Mouse (Mus musculus) spleen, postnatal 14 days (tissue): ENCODE results near the gene Rasgef1c.

ENCODE experiments used
- DNase-seq, 2 experiments: peaks; one replicate each; pipeline ENCODE4 v3.0.0; 2021 to 2022; ENCODE audit warnings: low spot score in 2 of 2

Rasgef1c gene

DNA sequence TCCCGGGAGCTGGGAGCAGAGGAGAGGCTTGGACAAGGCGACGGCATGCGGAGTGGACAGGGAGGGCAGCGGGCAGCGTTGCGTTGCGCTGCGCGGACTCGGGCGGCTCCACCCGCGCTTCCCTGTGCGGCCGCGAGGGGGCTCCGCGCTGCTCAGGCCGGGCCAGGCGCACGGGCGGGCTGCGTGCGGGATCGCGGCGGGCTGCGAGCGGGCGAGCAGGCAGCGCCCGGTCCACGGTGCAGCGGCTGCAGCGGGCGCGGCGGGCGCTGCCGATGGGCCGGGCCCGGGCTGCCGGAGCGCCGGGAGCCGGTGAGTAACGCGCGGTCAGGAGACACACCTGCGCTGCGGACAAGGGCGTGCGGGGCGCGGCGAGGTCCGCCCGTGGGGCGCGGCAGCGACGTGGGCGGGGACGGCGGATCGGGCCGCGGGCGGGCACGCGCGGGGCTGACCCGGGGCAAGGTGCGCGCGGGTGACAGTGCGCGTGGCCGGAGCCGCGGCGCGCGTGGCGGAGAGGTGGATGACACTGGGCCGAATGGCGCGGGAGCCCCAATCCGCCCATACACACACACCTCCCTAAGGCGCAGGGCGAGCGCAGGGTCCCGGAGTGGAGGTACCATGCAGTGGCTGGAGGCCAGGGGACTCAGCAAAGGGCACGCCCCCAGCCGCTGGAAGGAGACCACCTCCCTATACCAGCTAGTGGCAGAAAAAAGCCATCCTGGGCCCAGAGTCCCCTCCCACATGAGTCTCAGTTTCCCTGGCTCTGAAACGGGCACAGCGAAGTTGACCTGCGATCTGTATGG is at the start of gene Rasgef1c:
TSS of gene Rasgef1c (plus strand) at position 177 of the 800 bp plus-strand sequence.
- DNase-seq, result peak; percentile 37 to 56

DNA sequence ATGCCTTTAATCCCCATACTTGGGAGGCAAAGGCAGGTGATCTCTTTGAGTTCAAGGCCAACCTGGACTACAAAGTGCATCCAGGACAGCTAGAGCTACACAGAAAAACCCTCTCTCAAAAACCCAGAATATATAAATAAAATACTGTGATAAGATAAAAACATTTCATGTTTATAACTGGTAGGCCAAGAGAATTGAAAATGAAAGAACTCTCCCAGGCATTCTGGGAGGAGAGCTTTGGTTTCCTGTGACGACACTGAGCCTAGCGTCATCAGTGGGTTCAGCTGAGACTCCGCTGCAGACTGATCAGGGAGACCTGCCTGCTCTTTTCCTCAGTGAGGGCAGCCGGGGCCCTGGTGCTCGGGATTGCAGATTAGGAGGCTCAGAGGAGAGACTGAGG is 46.5 kb upstream of the Rasgef1c start:
- DNase-seq, result no peak

DNA sequence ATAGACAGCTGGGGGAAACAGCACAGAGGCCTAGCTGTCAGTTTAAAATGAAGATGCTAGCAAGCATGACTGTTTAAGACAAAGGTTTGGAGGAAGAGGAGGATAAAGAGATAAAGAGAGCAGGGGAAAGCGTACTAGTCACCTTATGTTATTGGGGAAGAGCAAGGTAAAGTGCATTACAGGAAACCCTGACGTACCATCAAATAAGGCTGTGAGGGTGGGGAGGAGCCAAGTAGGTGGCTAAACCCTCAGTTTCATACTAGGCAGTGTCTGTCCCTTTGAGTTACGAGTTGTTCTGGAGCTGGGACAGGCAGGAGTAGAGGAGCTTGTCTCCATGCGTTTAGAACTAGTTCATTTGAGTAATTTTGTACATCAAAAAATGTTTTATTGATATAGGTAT is 40.5 kb upstream of the Rasgef1c start:
- DNase-seq, result no peak

GRCm38 (mm10) chr11:49863926-49864325 is 37.7 kb upstream of the Rasgef1c start:
- no peak for DNase-seq

- DNase-seq, result no peak
Observed at GRCm38 (mm10) chr11:49867320-49867719, 34.3 kb upstream of the Rasgef1c start.

GRCm38 (mm10) chr11:49869762-49870161 is 31.9 kb upstream of the Rasgef1c start:
- DNase-seq, result peak in 1 of 2 experiments; percentile 52

DNA sequence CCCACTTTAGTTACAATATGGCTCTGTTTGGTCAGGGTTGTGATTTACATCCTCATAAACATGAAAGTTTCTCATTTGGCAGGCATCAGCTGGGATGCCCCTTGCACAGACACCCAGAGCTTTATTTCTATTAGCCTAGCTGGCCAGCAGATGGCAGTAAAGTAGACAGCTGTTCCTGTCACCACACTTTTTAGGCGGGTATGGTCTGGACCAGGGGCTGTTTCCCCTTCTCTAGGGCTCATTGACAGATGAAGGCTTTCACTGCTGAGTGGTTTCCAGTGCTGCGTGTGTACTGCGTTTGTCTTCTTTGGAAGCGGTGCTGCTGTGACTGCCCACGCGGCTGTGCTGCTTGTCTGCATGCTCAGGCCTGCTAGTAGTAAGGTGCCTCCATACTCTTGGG is 29.7 kb upstream of the Rasgef1c start:
- peak in 1 of 2 experiments; percentile 31 for DNase-seq

DNA sequence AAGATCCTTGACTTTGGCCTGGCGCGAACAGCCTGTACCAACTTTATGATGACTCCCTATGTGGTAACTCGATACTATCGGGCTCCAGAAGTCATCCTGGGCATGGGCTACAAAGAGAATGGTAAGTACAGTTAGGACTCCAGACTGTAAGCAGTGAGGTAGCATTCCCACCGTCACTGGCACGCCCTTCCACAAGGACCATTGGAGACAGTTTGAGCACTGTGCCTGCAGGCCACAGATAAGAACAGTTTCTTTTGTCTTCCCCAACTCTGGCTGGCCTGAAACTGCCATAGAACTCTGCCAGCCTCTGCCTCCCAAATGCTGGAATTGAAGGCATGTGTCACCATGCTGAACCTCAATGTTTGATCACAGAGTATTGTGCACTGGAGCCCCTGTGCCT is 28.9 kb upstream of the Rasgef1c start:
- no peak for DNase-seq

DNA sequence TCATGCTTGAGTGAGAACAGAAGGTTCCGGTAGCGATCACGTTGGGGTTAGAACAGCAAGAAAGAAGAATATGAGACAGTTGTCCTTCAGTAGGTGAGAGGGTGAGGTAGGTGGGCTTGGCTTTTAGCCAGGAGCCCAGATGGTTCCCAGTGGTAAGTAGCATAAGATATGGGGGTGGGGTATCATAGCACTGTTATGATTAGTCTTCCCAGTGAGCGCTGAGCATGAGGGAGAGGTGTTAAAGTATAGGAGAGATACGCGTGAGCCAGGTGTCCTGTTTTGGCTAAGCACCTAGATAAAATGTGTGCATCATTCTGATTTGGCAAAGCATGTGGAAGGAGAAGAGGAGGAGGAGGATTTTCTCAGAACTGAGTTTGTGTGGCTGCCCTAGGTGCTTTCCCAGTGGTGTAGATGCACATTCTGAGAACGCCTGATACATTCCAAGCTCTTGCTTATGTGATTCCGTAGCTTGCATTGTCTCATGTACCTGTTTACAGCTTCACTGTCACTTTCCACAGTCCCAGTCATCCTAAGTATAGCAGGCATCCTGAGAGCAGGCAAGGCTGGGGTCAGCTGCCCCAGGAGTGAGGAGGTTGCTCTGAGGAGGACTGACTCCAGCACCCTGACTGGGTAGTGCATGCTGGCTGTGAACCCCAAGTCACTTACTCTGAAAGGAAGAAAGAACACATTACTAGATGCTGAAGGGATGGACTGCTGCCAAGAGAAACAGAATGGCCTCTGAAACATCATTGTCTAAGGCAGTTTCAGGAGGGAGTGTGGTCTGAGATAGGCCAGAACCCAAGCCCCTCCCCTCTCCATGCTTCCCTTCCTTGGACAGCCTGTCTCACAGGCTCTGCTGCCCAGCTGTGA is 24.5 kb upstream of the Rasgef1c start:
- no peak for DNase-seq

DNA sequence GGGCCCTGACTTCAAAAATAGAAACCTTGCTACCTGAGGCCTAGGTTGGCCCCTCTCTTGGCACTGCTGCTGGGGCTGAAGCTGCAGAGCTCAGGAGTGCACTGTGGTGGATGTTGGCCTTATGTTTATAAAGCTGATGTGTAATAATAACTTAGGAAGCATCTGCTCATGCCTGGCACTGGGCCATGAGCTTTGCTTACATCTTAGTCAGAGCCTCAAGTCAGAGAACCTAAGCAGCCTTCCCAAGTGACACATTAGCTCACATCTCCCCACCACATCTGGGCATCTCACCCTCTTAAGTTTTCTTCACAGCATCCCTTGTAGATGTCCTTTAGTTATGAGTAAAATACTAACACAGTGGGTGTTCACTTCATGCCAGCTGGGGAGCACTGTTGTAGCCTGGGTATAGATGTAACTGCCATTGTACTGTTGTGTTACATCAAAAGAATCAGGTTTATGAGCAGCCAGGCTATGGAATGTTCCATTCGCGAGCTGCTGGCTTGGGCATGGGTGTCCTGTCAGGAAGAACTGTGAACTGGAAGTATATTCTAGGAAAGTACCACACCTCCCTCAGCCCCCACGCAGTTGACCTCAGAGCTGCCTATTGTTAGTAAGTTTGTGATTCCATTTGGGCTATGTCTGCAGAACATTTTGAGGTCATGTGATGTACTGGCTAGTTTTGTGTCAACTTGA is 21.5 kb upstream of the Rasgef1c start:
- no peak for DNase-seq

GRCm38 (mm10) chr11:49883394-49883793 is 18.2 kb upstream of the Rasgef1c start:
- DNase-seq, result no peak

GRCm38 (mm10) chr11:49888469-49888868 is 13.2 kb upstream of the Rasgef1c start:
- DNase-seq, result no peak

DNA sequence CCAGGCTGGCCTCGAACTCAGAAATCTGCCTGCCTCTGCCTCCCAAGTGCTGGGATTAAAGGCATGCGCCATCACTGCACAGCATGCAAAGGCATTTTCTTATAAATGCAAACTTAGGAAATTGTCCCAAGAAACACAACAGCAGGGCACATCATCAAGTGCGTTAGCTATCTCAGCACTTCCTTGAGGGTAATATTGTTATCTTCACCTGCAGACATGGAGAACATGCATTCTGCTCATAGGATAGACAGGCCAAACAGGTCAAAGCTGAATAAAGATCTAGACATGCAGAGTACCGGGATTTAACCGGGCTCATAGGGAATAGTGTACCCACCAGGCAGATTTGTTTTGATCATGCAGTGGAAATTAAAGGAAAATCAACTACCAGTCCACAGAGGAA is 9.6 kb upstream of the Rasgef1c start:
- no peak for DNase-seq

GRCm38 (mm10) chr11:49893806-49894205 is 7.8 kb upstream of the Rasgef1c start:
- no peak for DNase-seq

DNA sequence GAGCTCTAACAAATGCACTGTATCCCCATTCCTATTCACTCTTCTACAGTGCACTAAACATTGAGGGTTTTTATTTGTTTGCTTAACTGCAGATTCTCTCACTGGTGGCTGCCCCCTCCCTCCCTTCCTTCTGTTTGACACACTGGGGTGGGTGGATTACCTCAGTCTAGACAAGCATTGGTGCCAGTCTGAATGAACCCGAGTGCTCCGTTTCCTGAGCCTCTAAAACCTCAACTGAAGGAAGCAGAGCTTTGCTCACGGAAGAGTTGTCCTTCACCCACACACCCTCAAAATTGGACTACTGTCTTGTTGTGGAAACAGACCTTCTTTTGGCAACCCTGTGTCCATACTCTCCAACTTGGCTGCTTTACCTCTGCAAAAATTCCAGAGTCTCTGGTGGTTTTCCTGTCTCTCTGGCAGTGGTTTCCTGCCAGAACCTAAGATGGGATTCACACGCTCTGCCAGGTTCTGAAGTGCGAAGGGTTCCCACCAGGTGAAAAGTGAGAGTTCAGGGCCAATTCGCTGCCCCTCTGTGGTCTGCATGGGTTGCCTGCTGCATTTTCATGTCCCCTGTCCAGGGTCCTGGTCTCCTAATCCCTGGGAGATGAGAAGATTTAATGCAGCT is 5.6 kb upstream of the Rasgef1c start:
- DNase-seq, result no peak

GRCm38 (mm10) chr11:49900043-49900442 is 1.6 kb upstream of the Rasgef1c start:
- no peak for DNase-seq

- no peak for DNase-seq
Observed at GRCm38 (mm10) chr11:49900962-49901658, 525 bp upstream of the Rasgef1c start.

DNA sequence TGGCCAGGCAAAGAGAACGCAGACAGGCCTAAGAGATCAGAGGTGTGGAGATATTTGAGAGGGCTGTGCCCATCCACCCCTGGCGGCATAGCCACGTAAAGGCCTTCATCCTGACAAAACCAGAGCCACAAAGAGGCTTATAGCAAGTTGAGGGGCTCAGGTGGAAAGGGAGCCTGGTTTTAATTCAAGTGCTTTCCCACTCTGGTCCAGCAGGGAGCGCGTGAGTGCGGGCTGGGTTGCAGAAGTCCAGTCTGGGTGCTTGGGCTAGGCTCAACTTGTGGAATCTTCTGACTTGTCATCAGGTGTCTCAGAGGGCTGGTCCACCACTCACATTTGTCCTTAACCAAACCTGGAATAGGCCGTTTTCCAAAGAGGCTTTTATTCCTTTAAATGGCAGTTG is 1.7 kb downstream of the Rasgef1c start:
- DNase-seq, result peak; percentile 37 to 67

GRCm38 (mm10) chr11:49918521-49919180 is 17.0 kb downstream of the Rasgef1c start:
- peak in 1 of 2 experiments; percentile 8 for DNase-seq

DNA sequence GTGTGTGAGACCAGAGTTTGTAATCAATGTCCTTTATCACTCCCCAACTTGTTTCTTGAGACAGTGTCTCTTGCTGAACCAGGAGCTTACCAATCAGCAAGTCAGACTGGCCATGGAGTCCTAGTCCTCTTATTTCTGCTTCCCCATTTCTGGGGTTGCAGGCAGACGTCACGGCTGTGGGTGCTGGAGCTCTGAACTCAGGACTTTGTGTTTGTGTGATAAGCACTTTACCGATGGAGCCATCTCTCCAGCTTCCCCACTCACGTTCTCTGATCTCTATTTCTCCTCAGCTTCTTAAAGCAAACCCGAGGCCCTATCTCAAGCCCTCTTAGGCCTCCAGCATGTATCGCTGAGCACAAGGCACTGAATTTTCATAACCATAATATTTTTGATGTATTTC is 17.7 kb downstream of the Rasgef1c start:
- DNase-seq, result no peak

- DNase-seq, result no peak
Observed at GRCm38 (mm10) chr11:49923539-49923938, 21.9 kb downstream of the Rasgef1c start.
